Mouse (Mus musculus) adrenal gland, postnatal 14 days (tissue): ENCODE measurements around the gene Dnajc17. TPM values are rescaled to one million over a fixed set of nuclear protein-coding genes. Genes with fewer than 3 reads are reported as not detected.

Experiments
- DNase-seq: peaks from one replicate; pipeline ENCODE4 v3.0.0; 2021; ENCODE audit warnings: mixed read lengths
- total RNA-seq: library from RNA; stranded (reverse); gene quantifications from 2 replicates; pipeline ENCODE4 v1.2.3, GENCODE M21; 2021

Gene Dnajc17
- total RNA-seq, 1 experiment from 2014 or later: 12.7 TPM

GRCm38 (mm10) chr2:119161247-119161646 lies 47.3 kb downstream of the Dnajc17 start:
- peak; percentile 57 for DNase-seq

GRCm38 (mm10) chr2:119157836-119158235 lies 50.8 kb downstream of the Dnajc17 start:
- DNase-seq: no peak

- peak; percentile 97 for DNase-seq
These were observed 51.7 kb downstream of the Dnajc17 start, which contains the start of gene Rmdn3 for GRCm38 (mm10) chr2:119156681-119157572. Rmdn3 (minus strand) TSS chr2:119157034.

- DNase-seq: peak; percentile 61
These were observed 52.4 kb downstream of the Dnajc17 start for GRCm38 (mm10) chr2:119156081-119156680.

- no peak for DNase-seq
These were observed 53.2 kb downstream of the Dnajc17 start for GRCm38 (mm10) chr2:119155388-119155787.

GRCm38 (mm10) chr2:119154683-119155082 lies 53.9 kb downstream of the Dnajc17 start:
- no peak for DNase-seq

GRCm38 (mm10) chr2:119152255-119152654 lies 56.3 kb downstream of the Dnajc17 start:
- DNase-seq: peak; percentile 23

- no peak for DNase-seq
These were observed 60.8 kb downstream of the Dnajc17 start for GRCm38 (mm10) chr2:119147775-119148174.

GRCm38 (mm10) chr2:119147160-119147678 lies 61.4 kb downstream of the Dnajc17 start:
- no peak for DNase-seq

GRCm38 (mm10) chr2:119146435-119146834 lies 62.2 kb downstream of the Dnajc17 start:
- DNase-seq: no peak

- DNase-seq: peak; percentile 25
These were observed 63.4 kb downstream of the Dnajc17 start for GRCm38 (mm10) chr2:119145199-119145598.

- no peak for DNase-seq
These were observed 72.2 kb downstream of the Dnajc17 start for GRCm38 (mm10) chr2:119136346-119136898.

Other genes starting within 250 kb of the Dnajc17 start
- 14.8 and 16.9 TPM in 2 replicates for gene Ccdc32, start 179.4 kb downstream of the Dnajc17 start, total RNA-seq
- 4.6 and 5.7 TPM in 2 replicates for gene Rpusd2, start 174.0 kb downstream of the Dnajc17 start, total RNA-seq
- 8.1 and 8.3 TPM in 2 replicates for gene Knl1, start 161.7 kb downstream of the Dnajc17 start, total RNA-seq
- gene Rad51, start 96.0 kb downstream of the Dnajc17 start, total RNA-seq: 7.8 and 8.7 TPM in 2 replicates
- 71.5 and 85.1 TPM in 2 replicates for gene Rmdn3, start 51.8 kb downstream of the Dnajc17 start, total RNA-seq
- gene Gchfr, start 41.0 kb downstream of the Dnajc17 start, total RNA-seq: 6.7 and 35.4 TPM in 2 replicates
- 0.23 and 0.26 TPM in 2 replicates for gene Gm14137, start 34.3 kb downstream of the Dnajc17 start, total RNA-seq
- 24.9 and 33.6 TPM in 2 replicates for gene Zfyve19, start 178 bp downstream of the Dnajc17 start, total RNA-seq
- gene Ppp1r14d, start 21.1 kb upstream of the Dnajc17 start, total RNA-seq: not detected in 2 replicates
- 4.7 and 4.8 TPM in 2 replicates for gene Spint1, start 28.6 kb upstream of the Dnajc17 start, total RNA-seq
- gene Rhov, start 62.5 kb upstream of the Dnajc17 start, total RNA-seq: 0.41 TPM in 1 of 2 replicates, not detected in the other
- gene Vps18, start 79.9 kb upstream of the Dnajc17 start, total RNA-seq: 18.1 and 18.6 TPM in 2 replicates
- gene Dll4, start 117.0 kb upstream of the Dnajc17 start, total RNA-seq: 13.7 and 14.4 TPM in 2 replicates
- 3.7 and 6.2 TPM in 2 replicates for gene Chac1, start 142.4 kb upstream of the Dnajc17 start, total RNA-seq